Mouse (Mus musculus) spleen, postnatal 4 days (tissue): ENCODE results near the gene Med15.
A peak's percentile ranks its signal among the peaks of the same experiment; 100 is the strongest.

Experiments used
- DNase-seq, 2 experiments: peaks; one replicate each; pipeline ENCODE4 v3.0.0; 2022; ENCODE audit warnings: low spot score in 2 of 2

Med15 gene

DNA sequence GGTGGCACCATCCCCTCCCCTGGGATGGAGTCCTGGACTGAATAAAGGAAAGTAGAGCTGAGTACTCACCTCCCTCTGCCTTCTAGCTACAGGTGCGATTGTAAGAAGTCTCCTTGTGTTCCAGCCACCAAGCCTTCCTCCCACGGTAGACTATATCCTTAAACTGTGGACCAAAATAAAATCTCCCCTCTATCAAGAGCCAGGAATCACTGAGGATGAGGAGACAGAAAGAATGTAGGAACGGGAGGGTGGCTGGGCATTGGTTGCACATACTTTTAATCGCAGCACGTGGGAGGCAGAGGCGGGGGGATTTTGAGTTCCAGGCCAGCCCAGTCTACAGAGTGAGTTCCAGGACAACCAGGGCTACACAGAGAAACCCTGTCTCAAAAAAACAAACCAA lies 260 bp downstream of the Med15 start:
- no peak for DNase-seq

DNA sequence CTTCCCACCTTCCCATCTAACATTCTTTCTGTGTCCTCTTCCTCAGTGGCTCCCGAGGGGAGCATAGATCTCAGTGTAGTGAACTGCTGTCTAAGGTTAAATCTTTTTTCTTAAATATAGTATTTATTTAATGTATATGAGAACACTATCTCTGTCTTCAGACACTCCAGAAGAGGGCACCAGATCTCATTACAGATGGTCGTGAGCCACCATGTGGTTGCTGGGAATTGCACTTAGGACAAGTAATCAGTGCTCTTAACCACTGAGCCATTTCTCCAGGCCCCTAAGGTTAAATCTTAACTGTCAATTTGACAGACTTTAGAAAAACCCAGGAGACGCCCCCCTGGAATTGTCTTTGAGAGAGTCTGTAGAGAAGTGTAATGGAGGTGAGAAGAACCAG lies 670 bp downstream of the Med15 start:
- no peak for DNase-seq

DNA sequence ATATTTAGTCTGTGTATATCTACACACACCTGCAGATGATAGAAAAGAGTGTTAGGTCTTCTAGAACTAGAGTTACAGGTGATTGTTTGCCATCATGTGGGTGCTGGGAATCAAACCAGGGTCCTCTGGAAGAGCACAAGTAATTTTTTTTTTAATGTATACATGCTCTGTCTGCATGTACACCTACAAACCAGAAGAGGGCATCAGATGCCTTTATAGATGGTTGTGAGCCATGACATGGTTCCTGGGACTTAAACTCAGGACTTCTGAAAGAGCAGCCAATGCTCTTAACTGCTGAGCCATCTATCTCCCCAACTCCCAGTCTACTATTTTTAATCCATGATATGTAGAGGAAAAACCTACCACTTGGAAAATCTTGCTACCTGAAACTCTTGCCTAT lies 2.7 kb downstream of the Med15 start:
- DNase-seq, result no peak

DNA sequence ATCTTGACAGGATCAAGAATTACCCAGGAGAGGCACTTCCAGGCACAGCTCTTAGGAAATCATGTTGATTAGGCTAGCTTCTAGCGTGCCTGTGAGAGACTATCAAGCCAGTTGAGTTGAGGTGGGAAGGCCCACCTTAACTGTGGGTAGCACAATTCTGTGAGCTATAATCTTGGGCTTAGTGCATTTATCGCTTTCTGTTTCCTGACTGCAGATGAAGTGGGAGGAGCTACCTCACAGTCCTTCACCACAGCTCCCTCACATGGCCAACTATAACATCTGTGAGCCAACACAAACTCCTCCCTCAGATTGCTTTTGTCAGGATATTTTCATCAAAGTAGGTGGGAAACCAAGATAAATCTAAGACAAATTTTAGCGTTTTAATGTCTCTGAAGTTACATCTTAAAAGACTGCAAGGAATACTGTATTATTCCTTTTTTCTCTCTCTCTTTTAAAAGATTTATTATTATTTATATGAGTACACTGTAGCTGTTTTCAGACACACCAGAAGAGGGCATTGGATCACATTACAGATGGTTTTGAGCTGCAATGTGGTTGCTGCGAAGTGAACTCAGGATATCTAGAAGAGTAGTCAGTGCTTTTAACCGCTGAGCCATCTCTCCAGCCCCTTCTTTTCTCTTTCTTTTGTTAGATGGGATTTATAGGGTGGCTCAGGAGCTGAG lies 5.4 kb downstream of the Med15 start:
- DNase-seq, result peak; percentile 52 to 67

DNA sequence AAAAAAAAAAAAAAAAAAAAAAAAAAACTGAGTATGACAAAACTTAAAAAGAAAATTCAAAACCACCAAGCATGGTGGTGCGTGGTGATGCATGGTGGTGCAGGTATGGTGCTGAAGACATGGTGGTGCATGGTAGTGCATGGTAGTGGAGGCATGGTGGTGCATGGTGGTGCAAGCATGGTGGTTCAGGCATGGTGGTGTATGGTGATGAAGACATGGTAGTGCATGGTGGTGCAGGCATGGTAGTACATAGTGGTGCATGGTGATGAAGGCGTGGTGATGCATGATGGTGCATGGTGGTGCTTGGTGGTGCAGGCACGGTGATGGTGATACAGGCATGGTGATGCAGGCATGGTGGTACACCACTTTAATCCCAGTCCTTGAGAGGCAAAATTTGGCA lies 8.2 kb downstream of the Med15 start:
- no peak for DNase-seq

DNA sequence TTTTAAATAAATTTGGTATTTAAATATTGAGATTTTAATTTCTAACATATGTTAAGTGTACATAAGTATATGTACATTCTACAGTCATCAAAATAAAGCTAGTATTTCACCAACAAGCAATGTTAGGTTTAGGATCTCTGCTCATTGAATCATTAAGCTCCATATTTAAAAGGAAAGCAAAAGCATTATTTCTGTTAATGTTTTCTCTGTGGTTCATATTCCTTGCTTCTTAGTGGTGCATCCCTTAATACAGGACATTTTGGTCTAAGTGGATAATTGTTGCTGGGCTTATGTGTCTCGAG lies 9.4 kb downstream of the Med15 start:
- no peak for DNase-seq

DNA sequence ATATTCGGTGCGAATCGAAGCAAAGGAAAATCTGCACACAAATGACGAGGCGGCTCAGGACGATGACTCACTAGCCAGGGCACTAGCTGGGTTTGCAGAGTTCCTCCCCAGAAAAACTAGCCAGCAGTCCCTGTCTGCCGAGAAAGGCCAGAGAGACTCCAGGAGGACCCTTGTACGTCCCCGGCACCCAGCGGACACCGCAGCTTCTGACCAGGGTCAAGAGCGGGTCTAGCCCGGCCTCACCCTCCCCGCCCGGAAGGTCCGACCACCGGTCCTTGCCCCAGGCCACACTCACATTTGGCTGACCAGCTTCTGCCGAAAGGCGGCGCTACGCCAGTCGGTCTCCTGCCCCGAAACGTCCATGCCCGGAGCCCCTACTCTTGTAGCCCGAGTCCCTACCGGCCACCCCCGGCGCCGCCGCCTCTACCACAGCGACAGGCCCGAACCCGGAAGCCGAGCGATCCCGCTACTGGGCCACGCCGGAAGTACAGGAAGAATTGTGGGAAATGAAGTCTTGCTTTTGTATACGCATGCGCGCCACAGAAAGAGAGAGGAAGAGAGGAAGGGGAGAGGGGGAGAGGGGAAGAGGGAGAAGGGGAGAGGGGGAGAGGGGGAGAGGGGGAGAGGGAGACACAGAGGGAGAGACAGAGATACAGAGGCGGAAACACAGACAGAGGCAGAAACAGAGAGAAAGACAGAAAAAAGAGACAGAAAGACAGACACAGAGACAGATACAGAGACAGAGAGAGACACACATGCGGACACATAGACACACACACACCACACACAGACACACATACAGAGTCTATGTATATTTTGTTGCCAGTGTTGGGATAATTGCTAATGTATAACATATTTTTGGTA lies 10.0 kb downstream of the Med15 start:
- DNase-seq, result peak; percentile 88 to 95

DNA sequence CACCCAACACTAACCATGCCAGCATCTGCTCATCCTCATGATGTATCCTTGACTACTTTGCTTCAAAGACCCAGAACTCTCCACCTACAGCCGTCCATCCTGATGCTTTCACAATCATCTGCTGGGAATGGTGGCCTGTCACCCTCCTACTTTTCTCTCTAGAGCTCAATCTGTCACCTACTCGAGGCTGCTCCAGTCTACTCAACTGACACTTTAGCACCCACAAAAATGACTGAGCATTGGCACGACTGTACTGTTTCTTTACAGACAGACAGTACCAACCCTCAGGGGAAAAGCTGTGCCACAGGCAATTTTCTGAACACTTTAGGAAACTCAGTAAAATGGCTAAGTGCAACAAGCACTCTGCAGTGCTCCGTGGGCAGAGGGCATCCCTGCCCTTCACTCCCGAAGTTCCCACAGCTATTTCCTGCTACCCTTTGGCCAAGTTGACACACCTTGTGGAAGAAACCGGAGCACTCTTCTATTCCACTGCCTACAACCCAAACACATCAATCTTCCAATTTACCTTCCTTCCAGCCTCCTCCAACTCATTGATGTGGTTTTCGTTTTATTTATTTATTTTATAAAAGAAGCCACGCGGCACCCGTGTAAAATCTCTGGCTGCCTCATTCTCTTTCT lies 10.8 kb downstream of the Med15 start:
- DNase-seq, result no peak

DNA sequence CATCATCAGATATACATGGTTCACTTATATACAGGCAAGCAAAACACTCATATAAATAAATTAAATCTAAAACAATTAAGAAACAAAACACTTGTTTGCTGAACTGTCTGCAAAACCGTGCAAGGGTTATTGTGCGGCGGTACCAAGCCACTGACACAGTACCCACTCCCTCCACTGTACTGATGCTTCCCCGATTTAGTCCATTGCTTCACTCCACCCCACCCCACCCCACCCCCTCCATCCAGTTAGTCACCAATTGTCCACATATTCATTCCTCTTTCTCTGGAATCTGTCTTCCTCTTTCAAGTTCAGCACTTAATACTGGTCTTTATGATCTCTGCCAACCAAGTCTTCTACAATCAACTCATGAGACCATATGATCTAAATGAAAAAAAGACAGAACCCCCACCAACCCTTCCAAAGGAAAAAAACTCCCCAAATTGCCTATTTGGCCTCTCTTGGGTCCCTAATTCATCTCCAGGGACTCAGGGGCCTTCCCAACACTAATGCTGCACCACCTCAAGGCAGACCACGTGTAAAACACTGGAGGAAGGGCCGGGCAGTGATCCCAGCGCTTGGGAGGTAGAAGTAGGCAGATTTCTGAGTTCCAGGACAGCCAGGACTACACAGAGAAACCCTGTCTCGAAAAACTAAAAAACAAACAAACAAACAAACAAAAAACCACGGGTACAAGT lies 11.4 kb downstream of the Med15 start:
- DNase-seq, result no peak

DNA sequence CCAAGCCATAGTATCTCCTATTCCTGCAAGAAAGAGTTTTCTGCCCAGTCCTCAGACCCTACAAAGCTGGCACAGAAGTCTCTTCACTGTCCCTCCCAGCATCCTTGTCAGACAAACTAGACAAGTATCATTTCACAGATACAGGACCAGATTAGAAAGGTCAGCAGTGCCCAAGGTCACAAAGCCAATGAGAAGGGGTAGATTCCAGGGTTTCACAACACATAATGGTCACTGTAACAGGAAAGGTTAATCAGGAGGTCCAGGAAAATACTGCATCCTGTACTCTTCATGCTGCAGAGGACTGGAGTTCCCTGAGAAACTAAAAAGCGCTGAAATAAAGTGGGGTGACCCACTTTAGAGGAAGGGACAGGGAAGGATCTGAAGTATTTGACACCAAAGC lies 14.9 kb downstream of the Med15 start:
- no peak for DNase-seq

DNA sequence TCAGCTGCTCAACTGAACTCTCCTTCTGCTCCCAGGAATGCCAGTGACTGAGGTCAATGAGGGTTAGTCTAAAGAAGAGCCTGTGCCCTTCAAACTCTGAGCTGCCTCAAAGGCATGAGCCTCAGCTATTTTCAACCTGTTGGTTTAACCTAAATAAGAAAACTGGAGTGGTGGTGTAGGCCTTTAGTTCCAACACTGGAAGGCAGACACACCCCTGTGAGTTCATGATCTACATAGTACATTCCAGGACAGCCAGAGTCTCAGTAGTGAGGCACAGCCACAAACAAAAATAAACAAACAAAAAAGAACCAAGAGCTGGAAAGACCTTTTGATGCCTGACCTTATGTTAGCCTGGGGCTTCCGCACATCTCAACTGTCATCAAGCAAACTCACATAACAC lies 25.1 kb downstream of the Med15 start:
- no peak for DNase-seq

DNA sequence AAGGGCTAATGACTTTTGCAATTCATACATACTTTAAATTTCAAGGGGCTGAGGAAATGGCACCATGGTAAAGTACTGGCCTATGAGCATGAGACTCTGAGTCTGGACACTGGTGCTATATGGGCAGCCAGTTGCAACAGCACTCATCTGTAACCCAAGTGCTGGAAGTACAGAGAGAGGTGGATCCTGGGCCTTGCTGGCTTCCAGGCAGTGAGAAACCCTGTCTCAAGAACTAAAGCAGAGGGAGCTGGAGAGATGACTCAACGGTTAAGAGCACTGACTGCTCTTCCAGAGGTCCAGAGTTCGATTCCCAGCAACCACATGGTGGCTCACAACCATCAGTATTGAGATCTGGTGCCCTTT lies 31.7 kb downstream of the Med15 start:
- no peak for DNase-seq

DNA sequence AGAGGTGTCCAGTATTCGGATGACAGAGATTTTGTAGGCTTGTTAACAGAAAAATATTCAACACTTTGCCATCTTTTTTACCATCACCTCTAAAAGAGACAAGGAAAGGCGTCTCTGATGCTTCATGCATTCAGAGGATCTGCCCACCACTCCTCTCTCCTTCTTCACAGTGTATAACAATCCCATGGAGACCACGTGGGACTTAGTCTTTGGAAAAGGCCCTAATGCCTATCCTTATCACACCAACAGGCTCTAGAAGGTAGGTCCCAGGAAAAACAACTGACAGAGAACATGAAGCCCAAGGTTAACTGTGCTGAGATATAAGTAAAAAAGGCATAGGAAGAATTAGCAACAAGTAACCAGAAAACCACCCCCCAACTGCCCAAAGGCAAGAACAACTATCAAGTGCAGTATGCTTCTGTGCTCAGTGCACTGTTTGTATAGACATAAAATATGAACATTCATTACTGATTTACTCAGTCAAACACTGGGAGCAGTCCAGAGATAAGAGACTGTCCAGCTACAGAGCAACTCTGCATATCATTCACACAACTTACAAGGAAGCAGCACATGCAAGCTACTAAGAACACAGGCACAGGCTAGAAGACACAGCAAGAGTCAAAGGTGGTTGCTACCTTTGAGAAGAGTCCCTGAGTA lies 32.2 kb downstream of the Med15 start:
- no peak for DNase-seq

DNA sequence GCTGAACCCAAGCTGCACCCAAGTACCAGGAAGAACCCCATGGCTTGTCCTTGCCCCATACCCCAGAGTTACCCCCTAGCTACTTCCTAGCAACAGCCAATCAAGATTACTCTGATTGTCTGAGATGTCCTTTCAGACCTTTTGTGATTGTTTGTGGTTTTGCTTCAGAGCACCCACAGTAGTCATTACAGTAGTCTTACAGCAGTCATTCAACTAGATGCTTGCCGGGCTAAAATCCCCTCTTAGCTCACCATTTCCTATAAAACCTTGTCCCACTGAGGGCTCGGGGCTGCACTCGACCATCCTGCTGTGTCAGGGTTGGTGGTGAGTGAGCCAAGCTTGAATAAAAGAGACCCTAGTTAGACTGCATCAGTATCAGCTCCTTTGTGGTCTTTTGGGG lies 37.8 kb downstream of the Med15 start:
- DNase-seq, result no peak

DNA sequence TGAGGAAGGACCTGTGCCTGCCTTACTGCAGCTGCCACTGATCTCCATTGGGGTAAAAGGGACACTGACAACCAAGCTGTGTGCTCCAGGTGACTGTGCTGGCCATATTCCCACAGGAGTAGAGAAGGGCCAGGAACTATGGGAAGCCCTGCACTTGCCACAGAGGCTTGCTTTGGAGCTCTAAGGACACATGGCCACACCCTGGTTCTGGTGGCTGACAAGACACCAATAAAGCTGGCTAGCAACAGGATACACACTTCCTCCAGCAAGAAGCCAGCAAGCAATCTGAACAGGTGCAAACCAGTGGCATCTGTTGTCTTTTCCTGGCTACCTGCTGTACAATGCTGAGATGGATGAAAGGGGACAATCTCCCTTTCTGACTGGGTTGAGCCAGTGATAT lies 62.8 kb downstream of the Med15 start:
- no peak for DNase-seq

DNA sequence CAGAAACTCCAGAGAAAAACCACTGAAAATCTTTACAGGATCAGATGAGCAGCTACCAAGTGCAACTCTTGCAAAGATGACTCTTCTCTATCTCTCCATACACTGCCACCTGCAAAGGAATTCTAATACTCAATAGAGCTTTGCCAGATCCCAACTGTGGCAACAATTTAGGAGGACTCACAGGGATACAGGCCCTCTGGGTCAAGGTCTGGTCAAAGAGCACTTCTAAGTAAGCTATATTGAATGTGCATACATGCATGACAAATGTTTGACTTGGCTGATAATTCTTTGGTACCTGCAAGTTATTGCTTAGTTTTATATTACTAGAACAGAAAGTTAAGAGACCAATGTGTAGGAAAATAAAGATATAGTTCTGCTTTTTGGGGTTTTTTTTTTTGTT lies 67.1 kb downstream of the Med15 start:
- DNase-seq, result no peak

DNA sequence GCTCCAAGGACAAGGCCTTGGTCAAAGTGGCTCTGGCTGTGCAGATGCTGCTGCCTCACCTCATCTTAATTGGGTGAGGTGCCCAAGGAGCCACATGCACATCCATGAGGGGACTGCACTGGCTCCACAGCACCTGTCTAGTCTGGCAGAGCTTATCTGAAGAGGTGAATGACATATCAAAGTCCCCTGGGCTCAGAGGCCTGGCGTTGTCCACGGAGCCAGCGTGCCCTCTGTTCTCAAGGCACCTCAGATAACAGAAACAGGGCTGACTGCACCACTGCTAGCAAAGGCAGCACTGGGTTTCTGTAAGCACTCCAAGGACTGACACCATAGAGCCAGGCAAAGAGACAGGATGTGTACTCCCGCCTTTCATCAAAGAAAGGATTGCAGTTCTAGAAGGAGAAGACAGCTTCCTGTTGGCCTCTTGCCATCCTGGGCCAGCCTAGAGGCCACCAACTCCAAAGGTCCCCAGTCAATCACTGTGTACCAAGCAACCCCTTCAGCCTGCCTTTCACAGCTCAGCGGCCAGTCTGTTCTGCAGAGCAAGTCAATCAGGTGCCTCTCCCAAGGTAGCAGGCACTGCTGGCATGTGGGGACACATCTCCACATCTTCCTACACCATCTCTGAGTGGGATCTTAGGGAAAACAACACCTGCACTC lies 76.3 kb downstream of the Med15 start:
- DNase-seq, result no peak

DNA sequence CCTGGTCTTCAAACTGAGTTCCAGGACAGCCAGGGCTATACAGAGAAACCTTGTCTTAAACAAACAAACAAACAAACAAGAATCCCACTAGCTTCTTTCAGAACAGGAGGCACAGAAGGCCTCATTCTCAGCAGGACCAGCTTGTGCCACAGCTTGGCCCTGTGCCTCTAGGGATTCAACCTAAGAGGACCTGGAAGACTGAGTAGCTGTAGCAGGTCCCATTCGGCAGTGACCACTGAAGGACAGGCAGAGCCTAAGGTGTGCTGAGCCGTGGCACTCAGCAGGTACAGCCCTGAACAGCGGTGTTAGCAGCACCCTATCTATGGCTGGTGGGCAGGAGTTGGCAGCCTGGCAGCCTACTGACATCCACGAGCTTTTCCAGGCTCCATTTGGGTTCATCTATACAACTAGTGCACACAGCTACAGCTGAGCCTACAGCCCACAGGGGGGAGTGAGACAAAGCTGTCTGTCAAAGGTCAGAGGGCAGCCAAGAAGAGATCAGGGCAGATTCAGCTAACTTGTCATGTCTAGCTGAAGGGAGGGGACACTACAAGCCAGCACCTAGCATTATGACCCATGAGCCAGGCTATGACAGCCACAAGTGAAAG lies 78.4 kb downstream of the Med15 start:
- DNase-seq, result no peak

DNA sequence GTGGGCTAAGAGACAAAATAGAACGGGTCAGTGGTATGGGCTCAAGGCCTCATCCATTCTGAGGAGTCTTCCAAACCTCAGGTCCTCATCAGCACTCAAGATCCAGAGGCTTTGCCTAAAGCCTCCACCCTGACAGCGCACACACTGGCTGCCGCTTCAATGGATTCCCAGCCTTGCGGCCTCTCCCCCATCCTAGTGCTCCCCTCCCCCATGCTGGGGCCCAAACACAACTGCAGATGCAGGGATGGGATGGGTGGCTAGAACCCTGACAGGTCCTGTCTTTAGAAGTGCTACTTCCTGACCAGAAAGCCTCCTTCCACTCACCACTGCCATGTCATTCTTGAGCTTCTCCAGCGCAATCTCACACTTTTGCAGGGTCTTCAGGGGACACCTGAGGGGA lies 79.1 kb downstream of the Med15 start:
- no peak for DNase-seq

DNA sequence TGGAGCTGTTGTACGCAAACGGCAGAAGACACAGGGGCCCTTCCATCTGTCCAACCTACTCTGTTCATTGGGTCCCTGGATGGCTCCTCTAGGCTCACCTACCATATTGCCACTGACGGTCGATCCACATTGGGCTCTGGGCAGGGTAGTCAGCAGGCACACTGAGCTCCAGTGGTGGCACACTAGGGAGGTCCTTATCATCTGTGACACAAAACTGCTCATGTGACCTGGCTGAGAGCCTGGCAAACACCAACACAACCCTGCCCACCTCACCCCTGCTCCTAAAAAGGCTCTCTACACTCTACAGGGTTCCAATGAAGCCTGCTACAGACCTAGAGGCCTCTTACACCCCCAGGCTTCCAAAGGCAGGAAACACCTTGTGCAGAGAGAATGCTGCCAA lies 80.1 kb downstream of the Med15 start:
- DNase-seq, result no peak

DNA sequence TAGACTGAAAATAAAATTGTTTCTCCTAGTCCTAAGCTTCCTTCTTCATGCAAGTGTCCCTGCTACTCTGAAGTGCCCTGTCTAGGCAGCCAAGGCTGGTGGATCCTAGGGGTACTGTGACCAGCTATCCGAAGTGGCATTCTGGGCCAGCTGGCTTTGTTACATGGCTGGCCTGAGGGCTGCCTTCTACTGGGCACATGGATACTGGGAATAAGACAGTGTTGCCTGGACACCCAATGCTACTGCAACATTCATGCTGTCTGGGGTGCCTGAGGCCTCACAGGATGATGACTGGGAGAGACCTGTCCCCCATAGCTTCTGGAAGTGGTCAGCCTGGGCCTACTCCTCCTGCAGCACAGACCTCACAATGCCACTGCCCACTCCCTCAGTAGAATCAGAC lies 82.0 kb downstream of the Med15 start:
- no peak for DNase-seq
